Comparison of ENCODE assay signal across 14 mouse cellular contexts in the genomic region with DNA sequence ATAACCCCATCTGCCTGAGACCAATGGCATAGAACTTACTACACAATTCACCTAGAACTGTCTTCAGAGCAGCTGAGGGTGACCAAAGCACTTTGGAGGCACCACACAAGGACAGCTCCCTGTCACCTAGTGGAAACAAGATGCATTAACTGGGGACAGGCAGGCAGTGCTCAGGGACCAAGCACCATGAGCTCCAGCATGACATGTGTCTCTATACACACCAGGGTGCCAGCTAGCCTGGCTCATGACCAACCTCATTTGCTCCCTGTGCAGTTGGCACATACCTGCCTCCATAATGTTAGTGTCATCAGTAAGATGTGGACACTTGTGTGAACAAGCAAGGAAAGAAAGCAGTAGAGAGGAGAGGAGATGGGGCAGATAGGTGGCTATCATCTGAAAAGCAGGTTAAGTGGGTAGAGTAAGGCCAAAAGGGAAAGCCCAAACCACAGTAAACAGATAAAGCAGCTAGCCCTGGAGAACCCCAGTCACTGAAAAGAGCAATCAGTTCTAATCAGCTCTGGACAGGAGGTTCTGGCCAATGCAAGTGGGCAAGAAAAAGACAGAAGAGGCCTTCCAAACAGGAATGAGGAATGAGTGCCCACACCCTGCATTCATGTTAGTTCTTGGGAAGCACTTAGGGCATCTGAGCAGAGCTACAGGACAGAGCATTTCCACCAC. TPM values are rescaled to one million over a fixed set of nuclear protein-coding genes. Genes with fewer than 3 reads are reported as not detected.
DNase-seq lines count a peak whose midpoint lies in the region; ATAC-seq lines count a peak whose summit lies in the region.
"Had no signal": no experiment of that assay in that cellular context is flagged by ENCODE, and none has a peak within 500 bp of the region (broad histone marks: within the 10 kb centered on the region; RNA-seq: fewer than 3 reads in every experiment).

No protein-coding gene starts in this region.

- no peak for DNase-seq in heart, adult 18-20 months
- no peak for DNase-seq in midbrain, embryonic 14.5 days
- peak; percentile 68 to 70 for DNase-seq in cerebellum, postnatal 36 days
- no peak for DNase-seq in adrenal gland, adult 18-20 months (ENCODE audit: low spot score in 2 of 2)
- DNase-seq in layer of hippocampus, adult 18-20 months (ENCODE audit: low spot score in 2 of 2) = no peak
- DNase-seq in thymus, postnatal 4 days = no peak
- DNase-seq: kidney, postnatal 10 days; lung, adult 18-20 months had no signal

- H3K9ac ChIP-seq in heart, embryonic 15.5 days = 0 out of 2 replicates have a peak overlapping the region, but pooled peaks have one; percentile 19
- H3K9ac ChIP-seq in midbrain, embryonic 14.5 days (replicated peaks; ENCODE audit: low read length) = 0 out of 2 replicates have a peak overlapping the region, but pooled peaks have one; percentile 4
- H3K9ac ChIP-seq in midbrain, embryonic 13.5 days (replicated peaks) = no peak overlapping the region

- H3K27me3 ChIP-seq in heart, embryonic 15.5 days = no peaks in the 10 kb centered on the region
- H3K27me3 ChIP-seq in midbrain, embryonic 14.5 days (ENCODE audit: control insufficient read depth, insufficient read depth, low read length) = no peaks in the 10 kb centered on the region
- H3K27me3 ChIP-seq in midbrain, embryonic 13.5 days = no peaks in the 10 kb centered on the region
- H3K27me3 ChIP-seq: Patski had no signal

- ATAC-seq in heart, embryonic 15.5 days (replicated peaks; ENCODE audit: insufficient number of reproducible peaks, insufficient read depth, low FRiP score, low read depth) = no peak
- ATAC-seq in midbrain, embryonic 14.5 days (ENCODE audit: low FRiP score, low TSS enrichment) = no peak
- no peak for ATAC-seq in midbrain, embryonic 13.5 days
- ATAC-seq: intestine, embryonic 16.5 days; Patski had no signal

- H3K27ac ChIP-seq in heart, embryonic 15.5 days = no peak overlapping the region
- H3K27ac ChIP-seq in midbrain, embryonic 14.5 days (replicated peaks; ENCODE audit: low read depth, low read length) = no peak overlapping the region
- H3K27ac ChIP-seq in midbrain, embryonic 13.5 days = no peak overlapping the region
- H3K27ac ChIP-seq: embryonic facial prominence, embryonic 10.5 days; midbrain, embryonic 10.5 days had no signal

- no peak overlapping the region for H3K4me3 ChIP-seq in heart, embryonic 15.5 days
- H3K4me3 ChIP-seq in midbrain, embryonic 14.5 days (replicated peaks; ENCODE audit: low read depth, low read length) = no peak overlapping the region
- no peak overlapping the region for H3K4me3 ChIP-seq in midbrain, embryonic 13.5 days (replicated peaks)
- H3K4me3 ChIP-seq: embryonic facial prominence, embryonic 10.5 days; midbrain, embryonic 10.5 days had no signal

- no peaks in the 10 kb centered on the region for H3K36me3 ChIP-seq in heart, embryonic 15.5 days
- H3K36me3 ChIP-seq in midbrain, embryonic 14.5 days (ENCODE audit: control insufficient read depth, insufficient read depth, low read length) = no peaks in the 10 kb centered on the region; the same call in 1 of the 2 replicates
- peaks cover 3% of the 10 kb centered on the region; the same call in 1 of the 2 replicates for H3K36me3 ChIP-seq in midbrain, embryonic 13.5 days

- no peak overlapping the region for H3K4me2 ChIP-seq in heart, embryonic 15.5 days
- no peak overlapping the region for H3K4me2 ChIP-seq in midbrain, embryonic 14.5 days (ENCODE audit: low read length)
- H3K4me2 ChIP-seq in midbrain, embryonic 13.5 days (replicated peaks) = no peak overlapping the region

- H3K9me3 ChIP-seq in heart, embryonic 15.5 days (replicated peaks) = no peaks in the 10 kb centered on the region
- H3K9me3 ChIP-seq in midbrain, embryonic 14.5 days (ENCODE audit: control insufficient read depth, low read length) = no peaks in the 10 kb centered on the region
- no peaks in the 10 kb centered on the region for H3K9me3 ChIP-seq in midbrain, embryonic 13.5 days
- H3K9me3 ChIP-seq: embryonic facial prominence, embryonic 10.5 days; midbrain, embryonic 10.5 days had no signal

- H3K4me1 ChIP-seq in heart, embryonic 15.5 days (replicated peaks) = peaks cover 70% of the 10 kb centered on the region
- H3K4me1 ChIP-seq in midbrain, embryonic 14.5 days (ENCODE audit: control insufficient read depth, insufficient read depth, low read length) = no peaks in the 10 kb centered on the region
- 0 out of 2 replicates have a peak, but pooled peaks cover 3% of the 10 kb centered on the region for H3K4me1 ChIP-seq in midbrain, embryonic 13.5 days (replicated peaks)
- H3K4me1 ChIP-seq: embryonic facial prominence, embryonic 10.5 days; midbrain, embryonic 10.5 days had no signal

RNA-seq across cellular contexts. Expression of gene Slc35e1, which starts 12.4 kb away (rescaled TPM):
- 12.7 and 18.6 TPM in 2 replicates for polyA plus RNA-seq in heart, embryonic 15.5 days (2015; fragmentation: Nextera tagmentation; extraction: Ambion mirVana)
- total RNA-seq in heart, adult 18-20 months (2021) = 10 to 100 TPM; 73.6 to 73.7 TPM
- 9.7 and 10.0 TPM in 2 replicates for polyA plus RNA-seq in midbrain, embryonic 14.5 days (2014; fragmentation: Nextera tagmentation; extraction: Ambion mirVana)
- polyA plus RNA-seq in midbrain, embryonic 13.5 days (2015; fragmentation: Nextera tagmentation; extraction: Ambion mirVana) = 9.0 and 11.9 TPM in 2 replicates
- 10 to 100 TPM; 39.9 to 41.5 TPM for total RNA-seq in adrenal gland, adult 18-20 months (2021)
- total RNA-seq in layer of hippocampus, adult 18-20 months (2021) = 10 to 100 TPM; 47.2 to 48.9 TPM

RNA-seq across cellular contexts. Expression of gene Cherp, which starts 29.8 kb away (rescaled TPM):
- polyA plus RNA-seq in heart, embryonic 15.5 days (2015; fragmentation: Nextera tagmentation; extraction: Ambion mirVana) = 36.1 and 44.9 TPM in 2 replicates
- 10 to 100 TPM; 23.1 to 33.6 TPM for total RNA-seq in heart, adult 18-20 months (2021)
- polyA plus RNA-seq in midbrain, embryonic 14.5 days (2014; fragmentation: Nextera tagmentation; extraction: Ambion mirVana) = 41.5 and 54.3 TPM in 2 replicates
- 49.7 and 56.3 TPM in 2 replicates for polyA plus RNA-seq in midbrain, embryonic 13.5 days (2015; fragmentation: Nextera tagmentation; extraction: Ambion mirVana)
- 10 to 100 TPM; 61.8 to 62.5 TPM for total RNA-seq in adrenal gland, adult 18-20 months (2021)
- 10 to 100 TPM; 76.7 to 79.4 TPM for total RNA-seq in layer of hippocampus, adult 18-20 months (2021)

RNA-seq across cellular contexts. Expression of gene Med26, which starts 43.3 kb away (rescaled TPM):
- polyA plus RNA-seq in heart, embryonic 15.5 days (2015; fragmentation: Nextera tagmentation; extraction: Ambion mirVana) = 8.8 and 11.5 TPM in 2 replicates
- 1 to 10 TPM; 7.3 to 9.8 TPM for total RNA-seq in heart, adult 18-20 months (2021)
- polyA plus RNA-seq in midbrain, embryonic 14.5 days (2014; fragmentation: Nextera tagmentation; extraction: Ambion mirVana) = 14.3 and 16.4 TPM in 2 replicates
- polyA plus RNA-seq in midbrain, embryonic 13.5 days (2015; fragmentation: Nextera tagmentation; extraction: Ambion mirVana) = 16.6 and 17.7 TPM in 2 replicates
- total RNA-seq in adrenal gland, adult 18-20 months (2021) = 10 to 100 TPM in 1 of 2 experiments, 1 to 10 TPM in 1; 9.2 to 10.3 TPM
- 10 to 100 TPM; 10.3 to 10.5 TPM for total RNA-seq in layer of hippocampus, adult 18-20 months (2021)

Comparison
In these comparisons a context has a peak if more than half of its experiments do, and no peak if none do; other contexts are left out.
1. DNase-seq: peak in cerebellum, postnatal 36 days (2 of 2); none in heart, adult 18-20 months (0 of 2), midbrain, embryonic 14.5 days (single experiment), adrenal gland, adult 18-20 months (0 of 2), layer of hippocampus, adult 18-20 months (0 of 2) and thymus, postnatal 4 days (single experiment).